Mouse (Mus musculus) bone marrow, adult 2 months (tissue): ENCODE data around the gene Cenph. TPM values are rescaled to one million over a fixed set of nuclear protein-coding genes. Genes with fewer than 3 reads are reported as not detected.

Experiments used
- H3K27ac ChIP-seq: fragments of 200-500 bp; 2 replicates; pipeline ENCODE4 v1.5.1; 2012; ENCODE audit warnings: low read depth, mild to moderate bottlenecking, control low read depth, inconsistent platforms, low read length; ENCODE audit not compliant: control insufficient read depth, poor library complexity, insufficient read depth
- H3K4me1 ChIP-seq: fragments of 200-500 bp; 2 replicates; pipeline ENCODE4 v1.6.1; 2011; ENCODE audit warnings: low read length; ENCODE audit not compliant: control insufficient read depth, insufficient read depth
- H3K4me3 ChIP-seq: fragments of 200-500 bp; replicated peaks from 2 replicates; pipeline ENCODE3; 2011; ENCODE audit warnings: mild to moderate bottlenecking, low read depth, low read length, control low read depth; ENCODE audit not compliant: control insufficient read depth
- CTCF ChIP-seq: fragments of 200-500 bp; IDR thresholded peaks from 2 replicates; pipeline ENCODE4 v1.5.1; 2011; ENCODE audit warnings: low read length, control low read depth; ENCODE audit not compliant: control insufficient read depth, insufficient read depth
- POLR2A ChIP-seq: fragments of 200-500 bp; IDR thresholded peaks from 2 replicates; pipeline ENCODE4 v1.6.1; 2011; ENCODE audit warnings: low read depth, mild to moderate bottlenecking, control low read depth, low read length, borderline replicate concordance; ENCODE audit not compliant: control insufficient read depth
- whole genome bisulfite sequencing: fragments of 180-500 bp; shearing (Covaris S2); methylation state at CpG from one replicate; pipeline ENCODE4 v1.1.7; 2018; 5-methylcytosine and 5-hydroxymethylcytosine counted together
- polyA plus RNA-seq: library from polyadenylated mRNA; stranded (reverse); fragments of >200 nt; gene quantifications from 2 replicates; pipeline ENCODE4 v1.2.4, GENCODE M21; 2011; ENCODE audit warnings: low replicate concordance; ENCODE audit not compliant: missing spikeins, insufficient read depth, insufficient read length

Cenph gene
- polyA plus RNA-seq, 1 experiment: 67.5 TPM

GRCm38 (mm10) chr13:100724051-100724754 is 51.5 kb downstream of the Cenph start:
- no peaks in the 10 kb centered on the region for H3K4me1 ChIP-seq
- 87% methylated on average over 7 of the region's 7 CpGs for whole genome bisulfite sequencing
- TF ChIP-seq POLR2A: no peak
- no peak for TF ChIP-seq CTCF

GRCm38 (mm10) chr13:100721656-100722055 is 54.0 kb downstream of the Cenph start:
- TF ChIP-seq CTCF (no peak), POLR2A (no peak)
- Histone ChIP-seq H3K27ac (no peak overlapping the region), H3K4me1 (no peaks in the 10 kb centered on the region), H3K4me3 (no peak overlapping the region)
- WGBS: 87% methylated on average over 5 of the region's 5 CpGs

More at GRCm38 (mm10) chr13:100724051-100724754, 51.5 kb downstream of the Cenph start:
- Histone ChIP-seq H3K27ac (no peak overlapping the region), H3K4me3 (no peak overlapping the region)

DNA sequence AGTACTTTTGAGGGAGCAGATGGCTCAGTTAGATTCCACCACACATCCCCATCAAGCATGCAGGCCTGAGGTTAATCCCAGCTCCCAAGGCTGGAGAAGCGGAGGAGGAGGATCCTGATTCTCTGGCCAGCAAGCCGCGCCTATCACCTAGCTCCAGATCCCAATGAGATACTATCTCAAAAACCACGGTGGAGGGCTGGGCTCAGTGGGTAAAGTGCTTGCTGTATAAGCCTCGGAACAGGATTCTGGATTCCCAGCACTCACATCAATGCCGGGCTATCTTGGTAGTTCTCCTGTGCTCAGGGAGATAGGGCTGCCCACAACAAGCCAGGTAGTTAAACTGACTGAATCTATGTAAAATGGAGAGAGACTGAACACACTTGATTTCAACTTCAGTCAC is 60.2 kb downstream of the Cenph start:
- H3K27ac ChIP-seq: no peak overlapping the region
- H3K4me1 ChIP-seq: no peaks in the 10 kb centered on the region; the same call in 1 of the 2 replicates
- WGBS: 61% methylated on average over 6 of the region's 6 CpGs
- TF ChIP-seq CTCF (no peak), POLR2A (no peak)
- no peak overlapping the region for H3K4me3 ChIP-seq

Other genes starting within 250 kb of the Cenph start
- gene Ocln, start 223.2 kb downstream of the Cenph start, polyA plus RNA-seq: 0.60 TPM in 1 of 2 replicates, not detected in the other
- 1.4 TPM in 1 of 2 replicates, not detected in the other for gene Marveld2, start 158.9 kb downstream of the Cenph start, polyA plus RNA-seq
- gene Ak6, start 124.9 kb downstream of the Cenph start, polyA plus RNA-seq: 65.5 and 83.2 TPM in 2 replicates
- gene Rad17, start 124.8 kb downstream of the Cenph start, polyA plus RNA-seq: 5.0 and 11.9 TPM in 2 replicates
- 5.2 and 8.7 TPM in 2 replicates for gene Taf9, start 124.3 kb downstream of the Cenph start, polyA plus RNA-seq
- 11.6 and 18.3 TPM in 2 replicates for gene Ccdc125, start 106.2 kb downstream of the Cenph start, polyA plus RNA-seq
- gene Cdk7, start 45.0 kb downstream of the Cenph start, polyA plus RNA-seq: 18.1 and 24.2 TPM in 2 replicates
- gene Mrps36, start 31.2 kb downstream of the Cenph start, polyA plus RNA-seq: 35.3 and 44.2 TPM in 2 replicates
- 62.2 and 75.7 TPM in 2 replicates for gene Ccnb1, start 10.7 kb upstream of the Cenph start, polyA plus RNA-seq
- gene Slc30a5, start 57.5 kb upstream of the Cenph start, polyA plus RNA-seq: 20.7 and 23.2 TPM in 2 replicates